Mouse (Mus musculus): ENCODE data around the gene Olfr371. TPM values are rescaled to one million over a fixed set of nuclear protein-coding genes. Genes with fewer than 3 reads are reported as not detected.

Gene Olfr371
- total RNA-seq (2012; rRNA removed) (not detected in 2 replicates), total RNA-seq (2014; rRNA removed) (not detected in 2 replicates), polyA plus RNA-seq (2012; ENCODE audit: insufficient read length, low read depth) (not detected in 2 replicates)

- H3K27me3 ChIP-seq (replicated peaks), result peaks cover 29% of the 10 kb centered on the region
These were observed at the start of gene Olfr371 for GRCm38 (mm10) chr8:85225688-85226087. Gene Olfr371 (plus strand): TSS chr8:85225988.

GRCm38 (mm10) chr8:85192346-85192745, 33.4 kb upstream of the Olfr371 start:
- H3K27ac ChIP-seq (ENCODE audit: insufficient read depth, low read depth), result no peak overlapping the region
- no peak overlapping the region for H3K4me3 ChIP-seq (replicated peaks in 1 of 3; ENCODE audit: low read depth in 2 of 3, low read length in 2 of 3, poor library complexity in 1 of 3)
- no peaks in the 10 kb centered on the region for H3K79me2 ChIP-seq (replicated peaks; ENCODE audit: control insufficient read depth, extremely low read depth, insufficient read depth, poor library complexity, severe bottlenecking)
- no peak for DNase-seq (ENCODE audit: extremely low read depth)
- H3K9ac ChIP-seq (ENCODE audit: insufficient read depth, low read depth), result no peak overlapping the region
- dilution Hi-C loops (cut with MboI; ENCODE audit: extremely low pct_ligation_motif_present, extremely low pct_unique_long_range_greater_than_20kb, low sequenced_read_pairs), result no loop called here
- no peak for TF ChIP-seq KAT2A (IDR thresholded peaks at IDR 0.05; ENCODE audit: insufficient replicate concordance, low read length)
- TF ChIP-seq NELFE (IDR thresholded peaks at IDR 0.05; ENCODE audit: low read depth, low read length), result no peak
- TF ChIP-seq POLR2AphosphoS2 (IDR thresholded peaks at IDR 0.05; ENCODE audit: low read depth, low read length), result no peak
- no peak for TF ChIP-seq USF2 (conservative IDR thresholded peaks at IDR 0.05; ENCODE audit: low read depth, low read length)
- no peak for TF ChIP-seq UBTF (IDR thresholded peaks at IDR 0.05; ENCODE audit: low read depth, low read length)
- no peak for TF ChIP-seq GABPA (IDR thresholded peaks at IDR 0.05; ENCODE audit: insufficient replicate concordance, low read depth, low read length)
- no peak for TF ChIP-seq TBP (conservative IDR thresholded peaks at IDR 0.05; ENCODE audit: low read depth, low read length)
- TF ChIP-seq ZC3H11A (IDR thresholded peaks at IDR 0.05; ENCODE audit: low read depth, low read length), result no peak
- no peak for TF ChIP-seq SMC3 (IDR thresholded peaks at IDR 0.05; ENCODE audit: low read depth, low read length)
- TF ChIP-seq MXI1 (IDR thresholded peaks at IDR 0.05; ENCODE audit: low read depth, low read length), result no peak
- no peak for TF ChIP-seq MYC (IDR thresholded peaks at IDR 0.05; ENCODE audit: low read depth, low read length)
- TF ChIP-seq MAZ (IDR thresholded peaks at IDR 0.05; ENCODE audit: low read depth, low read length), result no peak
- no peak for TF ChIP-seq ZNF384 (IDR thresholded peaks at IDR 0.05; ENCODE audit: low read depth, low read length)
- TF ChIP-seq HCFC1 (IDR thresholded peaks at IDR 0.05; ENCODE audit: low read depth, low read length), result no peak
- TF ChIP-seq MEF2A (IDR thresholded peaks at IDR 0.05; ENCODE audit: borderline replicate concordance, low read depth, low read length), result no peak
- no peak for TF ChIP-seq CHD1 (IDR thresholded peaks at IDR 0.05; ENCODE audit: low read depth, low read length)
- TF ChIP-seq SIN3A (IDR thresholded peaks at IDR 0.05; ENCODE audit: low read length), result no peak
- no peak for TF ChIP-seq EP300 (IDR thresholded peaks at IDR 0.05; ENCODE audit: low read length)
- TF ChIP-seq ETS1 (conservative IDR thresholded peaks at IDR 0.05; ENCODE audit: low read depth, low read length), result no peak
- TF ChIP-seq PAX5 (IDR thresholded peaks at IDR 0.05; ENCODE audit: low read length), result no peak
- in situ Hi-C loops (cut with MboI; ENCODE audit: low pct_ligation_motif_present, low pct_unique_long_range_greater_than_20kb, low sequenced_read_pairs), result no loop called here
- H3K27me3 ChIP-seq (replicated peaks), result peaks cover 7% of the 10 kb centered on the region
- no peaks in the 10 kb centered on the region for H3K9me3 ChIP-seq (replicated peaks; ENCODE audit: low read length)
- no peak overlapping the region for H3K4me2 ChIP-seq (ENCODE audit: insufficient read depth, low read depth, poor library complexity, severe bottlenecking)
- no peaks in the 10 kb centered on the region for H3K4me1 ChIP-seq (ENCODE audit: control insufficient read depth in 1 of 2, insufficient read depth in 2 of 2)
- no peaks in the 10 kb centered on the region for H3K36me3 ChIP-seq (replicated peaks in 1 of 2; ENCODE audit: control insufficient read depth in 1 of 2, insufficient read depth in 1 of 2, low read length in 1 of 2)

More at GRCm38 (mm10) chr8:85225688-85226087, at the start of gene Olfr371:
- in situ Hi-C loops (cut with MboI; ENCODE audit: low pct_ligation_motif_present, low pct_unique_long_range_greater_than_20kb, low sequenced_read_pairs) (no loop called here), dilution Hi-C loops (cut with MboI; ENCODE audit: extremely low pct_ligation_motif_present, extremely low pct_unique_long_range_greater_than_20kb, low sequenced_read_pairs) (no loop called here)
- H3K4me2 ChIP-seq (ENCODE audit: insufficient read depth, low read depth, poor library complexity, severe bottlenecking), result no peak within 1 kb of the TSS
- DNase-seq (ENCODE audit: extremely low read depth), result no peak
- no peak within 1 kb of the TSS for H3K4me3 ChIP-seq (replicated peaks in 1 of 3; ENCODE audit: low read depth in 2 of 3, low read length in 2 of 3, poor library complexity in 1 of 3)
- no peaks in the 10 kb centered on the region for H3K79me2 ChIP-seq (replicated peaks; ENCODE audit: control insufficient read depth, extremely low read depth, insufficient read depth, poor library complexity, severe bottlenecking)
- no peak within 1 kb of the TSS for H3K9ac ChIP-seq (ENCODE audit: insufficient read depth, low read depth)
- 0 out of 4 replicates have a peak, but pooled peaks cover 0 to 2% of the 10 kb centered on the region in 2 experiments for H3K4me1 ChIP-seq (ENCODE audit: control insufficient read depth in 1 of 2, insufficient read depth in 2 of 2)
- no peak for TF ChIP-seq KAT2A (IDR thresholded peaks at IDR 0.05; ENCODE audit: insufficient replicate concordance, low read length)
- TF ChIP-seq GABPA (IDR thresholded peaks at IDR 0.05; ENCODE audit: insufficient replicate concordance, low read depth, low read length), result no peak
- TF ChIP-seq CTCF (conservative IDR thresholded peaks at IDR 0.05 in 1 of 2, IDR thresholded peaks at IDR 0.05 in 1 of 2; ENCODE audit: low read depth in 2 of 2, low read length in 2 of 2), result no peak
- TF ChIP-seq UBTF (IDR thresholded peaks at IDR 0.05; ENCODE audit: low read depth, low read length), result no peak
- no peak for TF ChIP-seq MEF2A (IDR thresholded peaks at IDR 0.05; ENCODE audit: borderline replicate concordance, low read depth, low read length)
- TF ChIP-seq SMC3 (IDR thresholded peaks at IDR 0.05; ENCODE audit: low read depth, low read length), result no peak
- no peak for TF ChIP-seq USF2 (conservative IDR thresholded peaks at IDR 0.05; ENCODE audit: low read depth, low read length)
- TF ChIP-seq TCF12 (IDR thresholded peaks at IDR 0.05; ENCODE audit: low read depth, low read length), result no peak
- no peak for TF ChIP-seq TBP (conservative IDR thresholded peaks at IDR 0.05; ENCODE audit: low read depth, low read length)
- no peak for TF ChIP-seq ETS1 (conservative IDR thresholded peaks at IDR 0.05; ENCODE audit: low read depth, low read length)
- TF ChIP-seq MAZ (IDR thresholded peaks at IDR 0.05; ENCODE audit: low read depth, low read length), result no peak
- no peak for TF ChIP-seq JUN (IDR thresholded peaks at IDR 0.05; ENCODE audit: insufficient read depth, low read depth, low read length)
- TF ChIP-seq ZC3H11A (IDR thresholded peaks at IDR 0.05; ENCODE audit: low read depth, low read length), result no peak
- no peak for TF ChIP-seq NELFE (IDR thresholded peaks at IDR 0.05; ENCODE audit: low read depth, low read length)
- no peak for TF ChIP-seq E2F4 (IDR thresholded peaks at IDR 0.05; ENCODE audit: insufficient replicate concordance, low read depth, low read length)
- TF ChIP-seq MXI1 (IDR thresholded peaks at IDR 0.05; ENCODE audit: low read depth, low read length), result no peak
- no peak for TF ChIP-seq MAX (IDR thresholded peaks at IDR 0.05; ENCODE audit: low read length)
- no peaks in the 10 kb centered on the region for H3K36me3 ChIP-seq (replicated peaks in 1 of 2; ENCODE audit: control insufficient read depth in 1 of 2, insufficient read depth in 1 of 2, low read length in 1 of 2)
- no peak within 1 kb of the TSS for H3K27ac ChIP-seq (ENCODE audit: insufficient read depth, low read depth)
- H3K9me3 ChIP-seq (replicated peaks; ENCODE audit: low read length), result no peaks in the 10 kb centered on the region

All from CH12.LX (cell line).